Mouse (Mus musculus) E14TG2a.4 (cell line): Measurements from ENCODE around the gene Dicer1.

ENCODE experiments used
- CTCF ChIP-seq: conservative IDR thresholded peaks from 2 replicates; pipeline ENCODE4 v1.5.1; 2014; ENCODE audit warnings: low read length
- POU5F1 ChIP-seq: IDR thresholded peaks from 2 replicates; pipeline ENCODE4 v1.6.1; 2014; ENCODE audit warnings: low read length, borderline replicate concordance

GRCm38 (mm10) chr12:104753686-104754085, 1.9 kb upstream of the Dicer1 start:
- TF ChIP-seq CTCF, result no peak
- no peak for TF ChIP-seq POU5F1
